Mouse (Mus musculus) brown adipose tissue, adult 24 weeks (tissue): ENCODE results near the gene Pih1d1. TPM values are rescaled to one million over a fixed set of nuclear protein-coding genes. Genes with fewer than 3 reads are reported as not detected.
"Not testable (repeated sequence)": the region's sequence is repeated elsewhere in the genome, so short reads cannot be mapped to it uniquely, and the experiment has no call there.

Source experiments
- H3K27ac ChIP-seq: fragments of 200-500 bp; replicated peaks from 2 replicates; pipeline ENCODE4 v1.5.1; 2012; ENCODE audit warnings: low read depth, mild to moderate bottlenecking, low read length
- H3K4me1 ChIP-seq: fragments of 200-500 bp; 2 replicates; pipeline ENCODE4 v1.6.1; 2012; ENCODE audit warnings: low read length, mixed read lengths; ENCODE audit not compliant: control insufficient read depth, insufficient read depth, insufficient read length
- H3K4me3 ChIP-seq: fragments of 200-500 bp; 2 replicates; pipeline ENCODE4 v1.5.1; 2012; ENCODE audit warnings: low read depth, mild to moderate bottlenecking, low read length, moderate library complexity; ENCODE audit not compliant: insufficient read depth
- polyA plus RNA-seq: library from polyadenylated mRNA; stranded (reverse); fragments of >200 nt; gene quantifications from 2 replicates; pipeline ENCODE4 v1.2.4, GENCODE M21; 2012; ENCODE audit not compliant: missing spikeins, insufficient read depth, insufficient read length

Gene Pih1d1
- polyA plus RNA-seq, 1 experiment = 66.3 TPM

DNA sequence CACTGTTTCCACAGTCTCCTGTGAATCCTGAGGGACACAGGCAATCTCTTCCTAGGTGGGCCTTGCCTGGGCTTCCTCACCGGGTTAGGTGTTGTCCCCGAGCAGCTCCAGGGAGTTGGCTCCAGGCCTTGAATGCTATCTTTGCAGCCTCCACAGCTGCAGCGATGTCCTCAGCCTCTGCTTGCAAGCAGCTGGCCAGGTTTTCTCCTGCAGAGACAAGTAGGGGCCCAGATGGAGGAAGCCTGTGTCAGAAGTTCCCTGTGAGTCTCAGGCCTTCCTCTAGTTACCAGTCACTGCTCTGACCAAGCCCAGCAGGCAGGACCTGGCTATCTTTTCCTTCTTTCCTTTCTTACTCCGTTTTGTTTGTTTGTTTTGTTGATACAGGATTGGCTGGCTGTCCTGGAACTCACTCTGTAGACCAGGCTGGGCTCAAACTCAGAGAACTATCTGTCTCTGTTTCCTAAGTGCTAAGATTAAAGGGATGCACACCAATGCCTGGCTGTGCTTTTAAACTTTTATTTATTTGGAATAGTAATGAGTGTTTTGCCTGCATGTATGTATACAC lies 5.5 kb upstream of the Pih1d1 start:
- no peaks in the 10 kb centered on the region; the same call in 1 of the 2 replicates for H3K4me1 ChIP-seq
- H3K4me3 ChIP-seq = no peak overlapping the region
- no peak overlapping the region for H3K27ac ChIP-seq

DNA sequence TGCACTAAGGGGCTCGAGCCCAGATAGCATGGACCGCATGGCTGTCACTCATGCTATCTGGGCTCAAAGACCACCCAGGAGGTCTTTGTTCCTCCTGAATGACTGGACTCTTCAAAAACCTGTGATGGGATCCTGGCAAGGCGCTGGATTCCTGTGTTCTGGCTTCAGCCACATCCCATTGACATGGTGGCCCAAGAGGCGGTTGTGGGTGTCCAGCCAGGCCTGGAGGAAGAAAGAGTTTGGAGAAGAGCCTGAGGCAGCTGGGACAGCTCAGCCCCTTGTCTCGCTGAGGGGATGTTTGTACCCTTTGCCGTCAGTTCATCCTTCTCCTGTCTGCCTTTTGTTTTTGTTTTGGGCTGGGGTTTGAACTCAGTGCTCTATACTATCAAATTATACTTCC lies 4.6 kb upstream of the Pih1d1 start:
- H3K27ac ChIP-seq = no peak overlapping the region
- H3K4me3 ChIP-seq = no peak overlapping the region
- H3K4me1 ChIP-seq = no peaks in the 10 kb centered on the region; the same call in 1 of the 2 replicates

GRCm38 (mm10) chr7:45150321-45150720 lies 3.8 kb upstream of the Pih1d1 start:
- Histone ChIP-seq H3K27ac (0 out of 2 replicates have a peak overlapping the region, but pooled peaks have one; percentile 12), H3K4me3 (no peak overlapping the region), H3K4me1 (no peaks in the 10 kb centered on the region; the same call in 1 of the 2 replicates)

- no peaks in the 10 kb centered on the region; the same call in 1 of the 2 replicates for H3K4me1 ChIP-seq
- 0 out of 2 replicates have a peak overlapping the region, but pooled peaks have one; percentile 12 for H3K27ac ChIP-seq
- no peak overlapping the region for H3K4me3 ChIP-seq
Measured at GRCm38 (mm10) chr7:45151303-45151702, 2.8 kb upstream of the Pih1d1 start.

- H3K4me3 ChIP-seq, H3K4me1 ChIP-seq, H3K27ac ChIP-seq: not testable (repeated sequence)
Measured at GRCm38 (mm10) chr7:45153052-45153451, 1.1 kb upstream of the Pih1d1 start.

- H3K4me3 ChIP-seq = peak overlapping the region; percentile 92
- no peaks in the 10 kb centered on the region; the same call in 1 of the 2 replicates for H3K4me1 ChIP-seq
- peak overlapping the region; percentile 91 for H3K27ac ChIP-seq
Measured at GRCm38 (mm10) chr7:45153586-45153985, 517 bp upstream of the Pih1d1 start.

GRCm38 (mm10) chr7:45154993-45155514 lies 951 bp downstream of the Pih1d1 start:
- Histone ChIP-seq H3K27ac (peak overlapping the region; percentile 35; the same call in 1 of the 2 replicates), H3K4me1 (no peaks in the 10 kb centered on the region; the same call in 1 of the 2 replicates), H3K4me3 (peak overlapping the region; percentile 43)

DNA sequence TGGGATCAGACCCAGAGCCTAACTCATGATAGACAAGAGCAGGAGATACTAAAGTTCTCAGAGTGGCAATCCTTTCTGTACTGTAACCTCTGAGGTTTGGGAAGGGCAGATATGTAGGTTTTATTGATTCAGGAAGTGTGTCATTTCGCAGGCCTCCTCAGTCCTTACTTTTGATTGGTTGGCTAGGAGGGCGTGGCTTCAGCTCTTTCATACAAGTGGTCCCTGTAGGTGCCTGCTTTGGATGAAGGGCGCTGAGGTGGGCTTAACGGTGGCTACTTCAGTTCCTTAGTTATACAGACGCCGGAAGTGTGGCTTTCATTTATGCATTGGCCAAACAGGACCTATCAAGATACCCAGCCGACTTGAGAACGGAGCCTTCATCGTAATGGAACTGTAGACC lies 1.5 kb downstream of the Pih1d1 start:
- no peak overlapping the region for H3K4me3 ChIP-seq
- H3K4me1 ChIP-seq = no peaks in the 10 kb centered on the region; the same call in 1 of the 2 replicates
- no peak overlapping the region for H3K27ac ChIP-seq

DNA sequence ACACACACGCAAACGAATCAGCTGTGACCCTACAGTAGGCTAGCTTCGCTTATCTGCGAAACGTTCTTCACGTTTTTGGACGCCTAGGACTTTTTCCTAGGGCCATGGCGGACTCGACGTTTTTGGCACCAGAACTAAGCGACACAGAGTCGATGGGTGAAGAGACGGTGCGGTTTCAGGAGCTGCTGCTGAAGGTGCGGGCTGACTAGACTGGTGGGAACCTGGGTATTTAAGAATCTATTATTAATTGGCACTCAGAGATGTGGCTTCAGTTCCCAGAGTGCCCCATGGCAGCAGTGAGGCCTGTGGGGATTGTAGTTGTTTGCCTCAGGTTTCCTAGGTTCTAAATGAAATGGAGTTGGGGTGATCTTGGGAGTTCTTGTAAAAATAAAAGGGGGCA lies 2.1 kb downstream of the Pih1d1 start:
- Histone ChIP-seq H3K27ac (no peak overlapping the region), H3K4me1 (no peaks in the 10 kb centered on the region), H3K4me3 (no peak overlapping the region)

DNA sequence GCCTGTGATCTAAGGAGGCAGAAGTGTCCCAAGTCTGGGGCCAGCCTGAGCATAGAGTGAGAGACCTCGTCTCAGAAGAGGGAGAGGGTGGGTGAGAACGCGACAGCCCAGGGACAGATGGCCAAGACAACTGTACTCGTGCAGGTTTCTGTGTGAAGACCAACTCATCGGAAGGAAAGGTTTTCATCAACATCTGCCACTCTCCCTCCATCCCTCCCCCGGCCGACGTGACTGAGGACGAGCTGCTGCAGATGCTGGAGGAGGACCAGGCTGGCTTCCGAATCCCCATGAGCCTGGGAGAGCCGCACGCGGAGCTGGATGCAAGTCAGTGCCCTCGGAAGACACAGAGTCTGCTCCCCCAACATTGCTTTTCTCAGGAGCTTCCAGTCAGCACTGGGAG lies 3.4 kb downstream of the Pih1d1 start:
- no peak overlapping the region for H3K4me3 ChIP-seq
- no peak overlapping the region for H3K27ac ChIP-seq
- H3K4me1 ChIP-seq = no peaks in the 10 kb centered on the region

GRCm38 (mm10) chr7:45158991-45159390 lies 4.9 kb downstream of the Pih1d1 start:
- H3K27ac ChIP-seq = no peak overlapping the region
- no peak overlapping the region for H3K4me3 ChIP-seq
- no peaks in the 10 kb centered on the region for H3K4me1 ChIP-seq

GRCm38 (mm10) chr7:45160316-45160800 lies 6.3 kb downstream of the Pih1d1 start:
- Histone ChIP-seq H3K27ac (no peak overlapping the region), H3K4me1 (no peaks in the 10 kb centered on the region), H3K4me3 (no peak overlapping the region)

DNA sequence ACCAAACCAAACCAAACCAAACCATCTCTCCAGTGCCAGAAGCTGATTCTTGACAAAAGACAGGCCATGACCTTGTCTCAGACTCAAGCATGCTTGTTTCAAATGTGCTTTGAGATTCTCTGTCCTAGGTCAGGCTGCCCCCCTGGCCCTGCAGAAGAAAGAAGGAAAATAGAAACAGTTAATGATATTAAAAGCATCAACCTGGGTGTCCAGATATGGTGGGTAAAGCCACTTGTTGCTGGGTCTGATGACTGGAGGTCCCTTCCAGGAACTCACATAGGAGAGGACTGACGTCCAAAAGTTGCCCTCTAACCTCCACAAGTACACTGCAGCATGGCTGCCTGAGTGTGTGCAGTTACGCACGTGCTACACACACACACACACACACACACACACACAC lies 6.8 kb downstream of the Pih1d1 start:
- Histone ChIP-seq H3K27ac (no peak overlapping the region), H3K4me3 (no peak overlapping the region), H3K4me1 (no peaks in the 10 kb centered on the region)

- Histone ChIP-seq H3K27ac (no peak overlapping the region), H3K4me3 (peak overlapping the region; percentile 46), H3K4me1 (no peaks in the 10 kb centered on the region)
Measured at GRCm38 (mm10) chr7:45161612-45162473, 7.7 kb downstream of the Pih1d1 start.

- H3K4me1 ChIP-seq = no peaks in the 10 kb centered on the region
- H3K27ac ChIP-seq = no peak overlapping the region
- H3K4me3 ChIP-seq = no peak overlapping the region
Measured at GRCm38 (mm10) chr7:45162551-45162950, 8.4 kb downstream of the Pih1d1 start.
